Mouse (Mus musculus): Measurements from ENCODE around the gene Kcnc4. TPM values are rescaled to one million over a fixed set of nuclear protein-coding genes. Genes with fewer than 3 reads are reported as not detected.
A peak's percentile ranks its signal among the peaks of the same experiment; 100 is the strongest.

The Kcnc4 gene
- under 1 TPM; 0.11 to 0.33 TPM for total RNA-seq (2021)

- intact Hi-C loops (cut with DNase I), result no loop called here
- peak; percentile 10 to 27 for DNase-seq
Measured at GRCm38 (mm10) chr3:107459196-107459772, at the start of gene Kcnc4. TSS of gene Kcnc4 (minus strand) at chr3:107459552.

DNA sequence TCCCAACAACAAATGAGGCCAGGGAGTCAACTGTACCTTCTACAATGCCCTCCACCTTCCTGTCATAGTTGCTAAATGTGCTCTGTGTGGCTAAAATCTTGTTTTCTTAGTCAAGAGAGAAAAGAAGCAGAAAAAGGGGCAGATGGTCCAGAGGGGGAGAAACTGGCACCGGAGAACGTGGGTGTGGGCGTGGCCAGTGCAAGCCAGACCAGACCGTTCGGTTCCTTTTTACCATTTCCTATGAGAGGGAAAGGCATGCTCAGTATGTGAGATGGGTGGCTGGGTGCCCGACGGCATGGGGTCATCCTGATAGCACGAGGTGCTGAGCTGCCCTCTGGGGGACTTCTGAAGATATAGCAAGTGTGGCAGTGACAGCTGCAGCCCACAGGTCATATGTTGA is 49.3 kb upstream of the Kcnc4 start:
- intact Hi-C loops (cut with DNase I), result no loop called here
- no peak for DNase-seq

GRCm38 (mm10) chr3:107507966-107508365 is 48.6 kb upstream of the Kcnc4 start:
- intact Hi-C loops (cut with DNase I), result no loop called here
- DNase-seq, result no peak

GRCm38 (mm10) chr3:107506531-107506930 is 47.2 kb upstream of the Kcnc4 start:
- intact Hi-C loops (cut with DNase I), result no loop called here
- no peak for DNase-seq

GRCm38 (mm10) chr3:107505464-107506367 is 46.4 kb upstream of the Kcnc4 start:
- intact Hi-C loops (cut with DNase I), result no loop called here
- DNase-seq, result no peak

- DNase-seq, result no peak
- intact Hi-C loops (cut with DNase I), result no loop called here
Measured at GRCm38 (mm10) chr3:107504542-107504941, 45.2 kb upstream of the Kcnc4 start.

DNA sequence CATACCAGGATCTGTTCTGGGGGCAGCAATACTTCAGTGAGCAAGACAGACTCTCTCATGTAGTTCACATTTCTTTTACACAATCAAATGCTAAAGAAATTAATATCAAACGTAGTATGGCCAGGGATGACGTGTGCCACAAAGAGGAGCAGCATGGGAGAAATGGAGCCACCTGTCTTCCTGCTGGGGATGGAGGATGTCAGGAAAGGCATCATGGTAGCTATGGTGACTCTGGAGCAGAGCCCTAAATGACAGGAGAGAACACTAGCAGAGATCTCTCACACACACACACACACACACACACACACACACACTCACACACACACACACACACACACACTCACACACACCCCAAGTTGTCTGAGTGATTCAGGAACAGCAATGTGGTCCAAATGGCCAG is 44.4 kb upstream of the Kcnc4 start:
- DNase-seq, result no peak
- intact Hi-C loops (cut with DNase I), result no loop called here

DNA sequence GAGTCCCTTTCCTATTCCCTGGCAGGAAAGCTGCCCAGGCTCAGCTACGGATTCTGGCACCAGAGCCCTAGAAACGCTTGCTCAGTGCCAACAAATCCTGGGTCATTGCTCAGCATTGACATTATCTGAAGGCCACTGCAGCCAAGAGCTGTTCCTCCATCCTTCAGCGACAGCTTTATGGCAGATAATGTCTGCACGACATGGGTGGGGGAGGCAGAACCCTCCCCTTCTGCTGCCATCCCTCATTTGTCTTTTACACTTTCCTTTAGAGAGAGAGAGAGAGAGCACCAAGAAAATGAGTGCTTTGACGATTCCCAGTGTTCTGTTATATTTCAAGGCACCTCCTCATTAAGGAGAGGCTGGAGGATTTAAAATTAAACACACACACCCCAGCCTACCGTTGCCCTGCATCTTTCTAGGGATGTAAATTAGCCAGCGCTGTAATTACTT is 42.4 kb upstream of the Kcnc4 start:
- DNase-seq, result peak; percentile 19 to 29
- intact Hi-C loops (cut with DNase I), result no loop called here

DNA sequence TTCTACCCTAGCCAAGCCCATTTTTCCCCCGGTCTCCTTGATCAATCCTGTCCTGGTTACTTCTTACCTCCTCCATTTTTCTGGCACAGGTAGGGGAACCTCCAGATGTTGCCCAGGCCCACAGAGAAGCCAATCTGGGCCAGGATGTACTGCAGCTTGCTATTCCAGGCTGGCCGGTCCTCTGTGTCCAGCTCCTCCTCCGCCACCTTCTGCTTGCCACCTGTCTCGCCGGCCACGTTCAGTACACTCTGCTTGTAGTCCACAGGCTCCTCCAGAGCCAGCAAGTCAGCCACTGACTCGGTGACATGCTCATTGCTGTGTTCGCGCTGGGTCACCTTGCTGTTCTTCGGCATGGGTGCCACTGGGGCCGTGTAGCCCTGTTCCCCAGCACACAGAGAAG is 40.9 kb upstream of the Kcnc4 start:
- intact Hi-C loops (cut with DNase I), result no loop called here

GRCm38 (mm10) chr3:107496086-107496850 is 36.9 kb upstream of the Kcnc4 start:
- DNase-seq, result no peak
- intact Hi-C loops (cut with DNase I), result no loop called here

More for the DNA sequence above, 40.9 kb upstream of the Kcnc4 start:
- DNase-seq, result no peak

DNA sequence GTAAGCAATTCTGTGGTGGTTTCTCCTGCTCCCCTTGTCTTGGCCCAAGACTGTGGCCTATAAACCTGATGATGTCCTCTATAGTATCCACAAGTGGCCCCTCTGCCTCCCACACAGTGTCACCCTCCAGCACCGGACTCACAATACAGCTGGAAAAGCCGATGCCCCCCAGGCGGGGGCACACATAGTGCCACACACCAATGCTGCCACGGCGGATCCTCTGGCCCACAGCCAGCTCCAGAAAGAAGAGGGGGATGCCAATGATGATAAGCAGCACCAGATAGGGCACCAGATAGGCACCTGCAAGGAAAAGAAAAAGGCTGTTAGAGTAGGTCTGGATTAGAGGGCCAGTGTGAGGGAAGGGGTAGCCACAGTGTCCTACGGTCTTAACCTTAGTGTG is 36.2 kb upstream of the Kcnc4 start:
- DNase-seq, result no peak
- intact Hi-C loops (cut with DNase I), result no loop called here

DNA sequence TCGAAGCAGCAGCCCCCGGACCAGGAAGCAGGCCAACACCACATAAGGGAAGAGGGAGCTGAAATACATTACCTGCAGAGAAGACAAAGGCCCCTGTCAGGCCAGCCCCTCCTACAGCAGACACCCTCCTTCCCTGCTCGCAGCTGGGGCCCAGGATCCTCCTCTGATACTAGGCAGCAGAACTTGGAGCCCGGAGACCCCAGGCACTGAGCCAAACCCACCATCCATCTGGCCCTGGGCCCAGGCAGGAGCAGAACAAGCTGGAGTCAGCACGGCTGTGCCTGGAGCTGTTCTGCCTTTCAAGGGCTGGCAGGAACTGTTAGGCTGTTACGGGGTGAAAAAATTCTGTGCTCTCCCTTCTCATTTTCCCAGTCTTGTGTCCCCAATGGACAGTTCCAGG is 32.1 kb upstream of the Kcnc4 start:
- intact Hi-C loops (cut with DNase I), result no loop called here
- peak; percentile 12 to 44 for DNase-seq

- no peak for DNase-seq
- intact Hi-C loops (cut with DNase I), result no loop called here
Measured at GRCm38 (mm10) chr3:107488637-107489036, 29.3 kb upstream of the Kcnc4 start.

DNA sequence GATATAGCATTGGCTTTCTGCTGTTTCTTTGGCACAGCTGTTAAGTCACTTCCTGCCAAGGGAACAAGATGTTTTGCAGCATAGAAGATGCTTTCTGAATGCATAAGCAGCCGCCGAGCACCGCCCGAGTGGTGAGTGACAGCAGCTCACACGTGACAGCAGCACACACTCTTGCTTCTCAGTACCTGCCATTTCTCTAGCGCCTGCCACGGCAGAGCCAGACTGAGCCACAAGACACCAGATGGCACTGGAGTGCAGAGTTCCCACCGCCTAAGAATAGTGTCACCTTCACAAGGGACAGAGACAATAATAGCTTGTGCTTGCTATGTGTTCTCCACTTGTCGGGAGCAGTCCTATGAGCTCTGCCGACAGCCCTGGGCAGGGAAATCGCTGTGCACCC is 23.9 kb upstream of the Kcnc4 start:
- peak; percentile 14 to 27 for DNase-seq
- intact Hi-C loops (cut with DNase I), result loop anchor here (1.0 to 5.0 kb wide), 2 partner anchors 74 to 97 kb away; partner anchors contain the start of gene Ubl4b

GRCm38 (mm10) chr3:107480660-107481059 is 21.3 kb upstream of the Kcnc4 start:
- intact Hi-C loops (cut with DNase I), result loop anchor here (5.0 kb wide), 1 partner anchor 77 kb away; the partner anchor contains the start of gene Ubl4b

DNA sequence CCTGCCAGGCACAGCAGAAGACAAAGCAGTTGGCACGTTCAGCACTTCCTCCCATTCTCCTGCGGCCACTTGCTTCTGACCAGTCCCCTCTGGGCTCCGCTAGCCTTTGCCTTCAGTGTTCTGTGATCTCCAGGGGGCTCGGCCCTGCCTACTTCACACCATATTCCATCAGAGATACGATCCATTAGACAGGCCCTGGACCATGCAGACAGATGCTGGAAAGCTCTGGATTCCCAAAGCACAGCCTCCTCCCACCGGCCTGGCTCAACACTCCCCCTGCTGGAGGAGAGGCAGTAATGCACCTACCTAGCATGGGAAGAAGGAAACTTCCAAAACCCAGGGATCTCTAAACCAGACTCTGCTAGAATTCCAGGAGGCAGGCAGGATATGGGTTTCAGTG is 12.8 kb upstream of the Kcnc4 start:
- DNase-seq, result peak; percentile 26 to 37
- intact Hi-C loops (cut with DNase I), result no loop called here

More at GRCm38 (mm10) chr3:107480660-107481059, 21.3 kb upstream of the Kcnc4 start:
- DNase-seq, result no peak

- intact Hi-C loops (cut with DNase I), result loop anchor here (5.0 kb wide), 1 partner anchor 377 kb away; no protein-coding TSS in a partner anchor
- no peak for DNase-seq
Measured at GRCm38 (mm10) chr3:107469059-107469458, 9.7 kb upstream of the Kcnc4 start.

- intact Hi-C loops (cut with DNase I), result loop anchor here (5.0 kb wide), 1 partner anchor 376 kb away; no protein-coding TSS in a partner anchor
- DNase-seq, result no peak
Measured at GRCm38 (mm10) chr3:107468106-107468505, 8.8 kb upstream of the Kcnc4 start.

- intact Hi-C loops (cut with DNase I), result loop anchor here (1.0 to 5.0 kb wide), 5 partner anchors 109 to 374 kb away; no protein-coding TSS in a partner anchor
- peak; percentile 70 to 80 for DNase-seq
Measured at GRCm38 (mm10) chr3:107466577-107466976, 7.2 kb upstream of the Kcnc4 start.

DNA sequence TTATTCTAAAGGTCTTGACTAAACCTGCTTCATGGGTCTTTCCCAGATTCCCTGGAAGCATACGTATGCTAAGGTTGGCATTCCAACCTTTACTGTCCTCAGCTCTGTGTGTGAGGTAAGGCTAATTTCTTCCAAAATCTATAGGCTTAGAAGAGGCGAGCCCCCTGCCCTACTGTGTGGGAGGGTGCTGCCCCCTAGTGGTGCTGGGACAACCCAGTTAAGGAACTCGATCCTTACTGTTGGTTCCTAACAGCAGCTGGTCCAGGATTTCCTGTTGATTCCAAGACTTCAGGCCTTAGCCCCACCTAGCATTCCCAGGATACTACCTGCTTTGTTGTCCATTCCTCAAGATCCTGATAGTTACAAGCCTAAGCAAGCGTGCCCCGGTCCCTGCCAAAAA is 2.8 kb upstream of the Kcnc4 start:
- DNase-seq, result peak; percentile 70 to 79
- intact Hi-C loops (cut with DNase I), result loop anchor here (1.0 kb wide), 2 partner anchors 105 to 226 kb away; no protein-coding TSS in a partner anchor
